Mouse (Mus musculus) myocyte (in vitro differentiated cells): ENCODE results near the gene Mprip. TPM values are rescaled to one million over a fixed set of nuclear protein-coding genes. Genes with fewer than 3 reads are reported as not detected.

Experiments used
- H3K27me3 ChIP-seq: one replicate; pipeline ENCODE4 v1.6.1; 2011; ENCODE audit not compliant: control insufficient read depth, insufficient read depth, insufficient read length
- H3K36me3 ChIP-seq: one replicate; pipeline ENCODE4 v1.6.1; 2011; ENCODE audit not compliant: control insufficient read depth, insufficient read depth
- H3K4me2 ChIP-seq: one replicate; pipeline ENCODE4 v1.6.1; 2011; ENCODE audit warnings: low read depth, control low read depth
- H3K4me3 ChIP-seq: one replicate; pipeline ENCODE4 v1.5.1; 2011; ENCODE audit warnings: mild to moderate bottlenecking, control low read depth, moderate library complexity
- H3K79me2 ChIP-seq: one replicate; pipeline ENCODE4 v1.6.1; 2011; ENCODE audit not compliant: control insufficient read depth, insufficient read depth
- H3ac ChIP-seq: one replicate; pipeline ENCODE4 v1.6.1; 2011; ENCODE audit not compliant: control insufficient read depth, insufficient read length
- CEBPB ChIP-seq: IDR thresholded peaks from 2 replicates; pipeline ENCODE4 v1.6.1; 2011; ENCODE audit warnings: mild to moderate bottlenecking, moderate library complexity; ENCODE audit not compliant: poor library complexity, insufficient read depth, severe bottlenecking
- E2F4 ChIP-seq: IDR thresholded peaks from one replicate; pipeline ENCODE4 v1.6.1; 2011; ENCODE audit warnings: mild to moderate bottlenecking, control low read depth, moderate library complexity; ENCODE audit not compliant: insufficient read depth
- MAX ChIP-seq: IDR thresholded peaks from one replicate; pipeline ENCODE4 v1.6.1; 2011; ENCODE audit warnings: low read depth, mild to moderate bottlenecking, control low read depth
- MYOD1 ChIP-seq, 3 experiments: IDR thresholded peaks; one replicate each; pipeline ENCODE4 v1.6.1; 2011; ENCODE audit warnings: control low read depth in 2 of 3, low read depth in 2 of 3, mild to moderate bottlenecking in 2 of 3, moderate library complexity in 1 of 3; ENCODE audit not compliant: insufficient read length in 2 of 3, control insufficient read depth in 1 of 3
- MYOG ChIP-seq, 3 experiments: IDR thresholded peaks; one replicate each; pipeline ENCODE4 v1.6.1; 2011; ENCODE audit warnings: control low read depth in 2 of 3, low read depth in 2 of 3, mild to moderate bottlenecking in 2 of 3; ENCODE audit not compliant: insufficient read length in 2 of 3, control insufficient read depth in 1 of 3, insufficient read depth in 1 of 3
- POLR2A ChIP-seq: IDR thresholded peaks from one replicate; pipeline ENCODE4 v1.6.1; 2011; ENCODE audit warnings: low read depth, mild to moderate bottlenecking, control low read depth, moderate library complexity; ENCODE audit not compliant: insufficient read length
- POLR2AphosphoS2 ChIP-seq: IDR thresholded peaks from one replicate; pipeline ENCODE4 v1.6.1; 2011; ENCODE audit warnings: low read depth, control low read depth; ENCODE audit not compliant: insufficient read length
- REST ChIP-seq: IDR thresholded peaks from one replicate; pipeline ENCODE4 v1.6.1; 2011; ENCODE audit warnings: mild to moderate bottlenecking, control low read depth, moderate library complexity; ENCODE audit not compliant: insufficient read depth, insufficient read length
- SRF ChIP-seq: IDR thresholded peaks from one replicate; pipeline ENCODE4 v1.6.1; 2011; ENCODE audit warnings: low read depth; ENCODE audit not compliant: control insufficient read depth, insufficient read length
- TCF12 ChIP-seq: IDR thresholded peaks from one replicate; pipeline ENCODE4 v1.6.1; 2011; ENCODE audit warnings: mild to moderate bottlenecking, control low read depth; ENCODE audit not compliant: poor library complexity, insufficient read depth, severe bottlenecking
- TCF3 ChIP-seq: IDR thresholded peaks from one replicate; pipeline ENCODE4 v1.6.1; 2011; ENCODE audit warnings: low read depth, control low read depth; ENCODE audit not compliant: insufficient read length
- USF1 ChIP-seq: IDR thresholded peaks from one replicate; pipeline ENCODE4 v1.6.1; 2011; ENCODE audit warnings: low read depth, mild to moderate bottlenecking, control low read depth, moderate library complexity
- polyA plus RNA-seq: library from polyadenylated mRNA; unstranded; fragments of >200 nt; fragmentation: generic; extraction: Trizol; gene quantifications from one replicate; pipeline ENCODE4 v1.2.1, GENCODE M21; 2012; ENCODE audit warnings: missing spikeins

Gene Mprip
- polyA plus RNA-seq, 1 experiment: 191 TPM

- no peak overlapping the region for H3K4me2 ChIP-seq
- no peaks in the 10 kb centered on the region for H3K36me3 ChIP-seq
- peak in 2 of 3 experiments; percentile 75 to 82 for TF ChIP-seq MYOG (IDR thresholded peaks at IDR 0.05; ENCODE audit: control insufficient read depth in 1 of 3, insufficient read depth in 1 of 3, insufficient read length in 2 of 3, low read depth in 2 of 3)
- TF ChIP-seq POLR2AphosphoS2: no peak
- no peak for TF ChIP-seq MAX
- TF ChIP-seq USF1: no peak
- no peak for TF ChIP-seq E2F4
- TF ChIP-seq TCF3: peak; percentile 68
- TF ChIP-seq REST: no peak
- no peak for TF ChIP-seq TCF12
- peak in 2 of 3 experiments; percentile 79 to 83 for TF ChIP-seq MYOD1 (IDR thresholded peaks at IDR 0.05; ENCODE audit: control insufficient read depth in 1 of 3, insufficient read length in 2 of 3, low read depth in 2 of 3)
- no peak for TF ChIP-seq POLR2A
- no peak for TF ChIP-seq SRF
- no peak for TF ChIP-seq CEBPB
- H3ac ChIP-seq: no peak overlapping the region
- H3K79me2 ChIP-seq: no peaks in the 10 kb centered on the region
- no peaks in the 10 kb centered on the region for H3K27me3 ChIP-seq
- no peak overlapping the region for H3K4me3 ChIP-seq
Measured at GRCm38 (mm10) chr11:59639957-59640643, 21.0 kb upstream of the Mprip start.

- Histone ChIP-seq H3K4me3 (no peak overlapping the region), H3ac (no peak overlapping the region), H3K27me3 (no peaks in the 10 kb centered on the region), H3K4me2 (no peak overlapping the region), H3K79me2 (no peaks in the 10 kb centered on the region), H3K36me3 (no peaks in the 10 kb centered on the region)
- TF ChIP-seq CEBPB: no peak
- no peak for TF ChIP-seq USF1
- no peak for TF ChIP-seq TCF12
- TF ChIP-seq POLR2AphosphoS2: no peak
- TF ChIP-seq MYOD1 (IDR thresholded peaks at IDR 0.05; ENCODE audit: control insufficient read depth in 1 of 3, insufficient read length in 2 of 3, low read depth in 2 of 3): no peak
- no peak for TF ChIP-seq POLR2A
- TF ChIP-seq MYOG (IDR thresholded peaks at IDR 0.05; ENCODE audit: control insufficient read depth in 1 of 3, insufficient read depth in 1 of 3, insufficient read length in 2 of 3, low read depth in 2 of 3): no peak
- TF ChIP-seq MAX: no peak
- no peak for TF ChIP-seq E2F4
- TF ChIP-seq TCF3: no peak
- no peak for TF ChIP-seq REST
- TF ChIP-seq SRF: no peak
Measured at GRCm38 (mm10) chr11:59641227-59641626, 19.9 kb upstream of the Mprip start.

GRCm38 (mm10) chr11:59642420-59642819 is 18.7 kb upstream of the Mprip start:
- H3K36me3 ChIP-seq: no peaks in the 10 kb centered on the region
- H3K79me2 ChIP-seq: no peaks in the 10 kb centered on the region
- H3ac ChIP-seq: no peak overlapping the region
- no peak for TF ChIP-seq USF1
- no peak for TF ChIP-seq TCF3
- TF ChIP-seq SRF: no peak
- no peak for TF ChIP-seq TCF12
- no peak for TF ChIP-seq E2F4
- no peak for TF ChIP-seq MAX
- no peak for TF ChIP-seq REST
- TF ChIP-seq MYOG (IDR thresholded peaks at IDR 0.05; ENCODE audit: control insufficient read depth in 1 of 3, insufficient read depth in 1 of 3, insufficient read length in 2 of 3, low read depth in 2 of 3): no peak
- TF ChIP-seq CEBPB: no peak
- no peak for TF ChIP-seq POLR2A
- no peak for TF ChIP-seq POLR2AphosphoS2
- H3K4me3 ChIP-seq: no peak overlapping the region
- no peaks in the 10 kb centered on the region for H3K27me3 ChIP-seq
- no peak overlapping the region for H3K4me2 ChIP-seq

- Histone ChIP-seq H3K27me3 (no peaks in the 10 kb centered on the region), H3K4me3 (no peak overlapping the region), H3ac (no peak overlapping the region), H3K36me3 (no peaks in the 10 kb centered on the region), H3K4me2 (no peak overlapping the region), H3K79me2 (no peaks in the 10 kb centered on the region)
- no peak for TF ChIP-seq TCF3
- TF ChIP-seq REST: no peak
- TF ChIP-seq USF1: no peak
- TF ChIP-seq MYOD1 (IDR thresholded peaks at IDR 0.05; ENCODE audit: control insufficient read depth in 1 of 3, insufficient read length in 2 of 3, low read depth in 2 of 3): no peak
- no peak for TF ChIP-seq CEBPB
Measured at GRCm38 (mm10) chr11:59645036-59645435, 16.1 kb upstream of the Mprip start.

DNA sequence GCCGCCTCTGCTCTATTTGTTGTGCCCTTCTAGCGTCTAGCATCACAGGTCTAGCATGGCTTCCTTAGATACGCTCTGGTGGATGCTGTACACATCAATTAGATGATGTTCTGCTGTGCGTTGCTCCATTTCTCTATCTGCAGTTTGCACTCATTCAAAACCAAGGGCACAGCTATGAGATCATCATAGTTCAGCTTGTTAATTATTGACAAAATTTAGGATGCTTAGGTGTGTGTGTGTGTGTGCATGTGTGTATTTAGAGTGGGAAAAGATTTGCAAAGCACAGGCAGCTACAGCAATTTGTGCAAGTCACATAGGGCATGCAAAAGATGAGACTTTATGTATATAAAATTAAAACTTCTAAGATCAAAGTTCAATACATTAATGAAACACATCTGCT is 12.0 kb upstream of the Mprip start:
- H3K36me3 ChIP-seq: no peaks in the 10 kb centered on the region
- H3K27me3 ChIP-seq: no peaks in the 10 kb centered on the region
- TF ChIP-seq MAX: no peak
- TF ChIP-seq SRF: no peak
- no peak for TF ChIP-seq E2F4
- no peak for TF ChIP-seq MYOD1 (IDR thresholded peaks at IDR 0.05; ENCODE audit: control insufficient read depth in 1 of 3, insufficient read length in 2 of 3, low read depth in 2 of 3)
- H3K4me2 ChIP-seq: no peak overlapping the region
- H3ac ChIP-seq: no peak overlapping the region
- no peaks in the 10 kb centered on the region for H3K79me2 ChIP-seq
- no peak overlapping the region for H3K4me3 ChIP-seq
